Mouse (Mus musculus): ENCODE results near the gene Hjurp. TPM values are rescaled to one million over a fixed set of nuclear protein-coding genes. Genes with fewer than 3 reads are reported as not detected.
A peak's percentile ranks its signal among the peaks of the same experiment; 100 is the strongest.

Hjurp gene
- polyA plus RNA-seq, 1 experiment = 12.8 TPM

DNA sequence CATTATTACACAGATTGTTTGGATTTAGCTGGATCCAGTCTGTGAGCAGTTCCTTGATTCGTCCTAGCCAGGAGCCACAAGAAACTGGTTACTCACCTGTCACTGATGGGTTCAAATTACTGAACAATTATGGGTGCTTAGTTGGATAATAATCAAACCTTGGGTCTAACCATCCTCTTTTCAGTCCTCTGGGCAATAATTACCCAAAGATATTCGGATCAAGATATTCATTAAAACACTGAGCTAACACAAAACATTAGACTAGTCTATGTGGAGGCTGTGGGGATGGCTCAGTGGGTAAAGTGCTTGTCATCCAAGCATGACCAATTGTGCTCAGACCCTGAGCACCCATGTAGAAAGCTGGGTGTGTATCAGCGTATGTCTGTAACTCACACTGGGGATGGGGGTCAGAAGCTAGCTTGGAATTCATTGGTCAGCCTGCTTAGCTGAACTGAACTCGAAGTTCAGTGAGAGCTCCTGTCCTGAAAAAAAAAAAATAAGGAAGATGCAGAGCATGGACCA lies 41.5 kb downstream of the Hjurp start:
- no peaks in the 10 kb centered on the region for H3K27me3 ChIP-seq (replicated peaks; ENCODE audit: control insufficient read depth, insufficient read depth, low read length)
- TF ChIP-seq POLR2A (IDR thresholded peaks at IDR 0.05; ENCODE audit: low read depth, low read length) (no peak), CTCF (conservative IDR thresholded peaks at IDR 0.05; ENCODE audit: insufficient read depth, insufficient read length, low read depth, low read length) (no peak)
- no peaks in the 10 kb centered on the region for H3K36me3 ChIP-seq (ENCODE audit: control insufficient read depth, insufficient read depth, low read length)
- no peak overlapping the region for H3K4me3 ChIP-seq (ENCODE audit: insufficient read depth, low read depth, low read length)
- WGBS = 37% methylated on average over 4 of the region's 4 CpGs
- no peaks in the 10 kb centered on the region for H3K4me1 ChIP-seq (ENCODE audit: control insufficient read depth, insufficient read depth, low read length)
- DNase-seq = peak; percentile 89
- no peak overlapping the region for H3K27ac ChIP-seq (ENCODE audit: insufficient read depth, low read depth, low read length)

DNA sequence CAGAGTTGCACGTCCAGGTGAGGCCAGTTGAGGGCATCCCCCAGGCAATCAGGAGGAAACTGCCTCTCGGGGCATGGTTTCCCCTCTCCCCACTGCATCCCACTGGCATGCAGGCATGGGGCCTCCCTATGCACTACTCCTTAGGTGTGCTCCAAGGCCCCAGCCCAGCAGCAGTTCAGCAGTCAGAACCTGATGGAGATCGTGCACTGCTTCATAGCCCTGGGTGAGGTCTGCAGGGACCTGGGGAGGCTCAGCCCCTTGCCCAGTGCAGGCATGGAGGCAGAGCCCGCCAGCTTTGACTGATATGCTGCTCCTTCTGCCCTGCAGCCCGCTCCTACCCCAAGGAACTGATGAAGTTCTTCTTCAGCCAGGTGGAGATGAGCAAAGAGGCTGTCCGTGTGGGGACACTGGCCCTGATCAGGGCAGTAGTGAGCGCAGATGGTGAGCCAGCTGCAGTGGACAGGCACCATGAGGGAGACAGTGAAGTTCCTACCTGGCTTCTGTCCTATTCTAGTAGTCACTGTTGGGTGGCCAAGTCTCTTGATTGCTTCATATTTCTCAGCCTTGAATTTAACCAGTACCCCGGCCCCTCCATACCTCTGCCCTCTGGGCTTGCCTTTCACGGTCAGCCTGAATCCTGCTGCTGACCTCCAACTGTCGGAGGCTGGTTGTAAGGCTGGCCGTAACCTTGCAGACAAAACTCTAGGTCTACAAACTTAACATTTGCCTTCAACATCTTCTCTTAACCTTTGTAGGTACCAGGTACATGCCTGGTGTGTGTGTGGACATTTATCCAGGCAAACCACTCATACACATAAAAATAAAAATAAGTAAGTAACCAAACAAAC lies 42.2 kb downstream of the Hjurp start:
- no peaks in the 10 kb centered on the region for H3K36me3 ChIP-seq (ENCODE audit: control insufficient read depth, insufficient read depth, low read length)
- no peaks in the 10 kb centered on the region for H3K27me3 ChIP-seq (replicated peaks; ENCODE audit: control insufficient read depth, insufficient read depth, low read length)
- H3K4me1 ChIP-seq (ENCODE audit: control insufficient read depth, insufficient read depth, low read length) = no peaks in the 10 kb centered on the region
- H3K4me3 ChIP-seq (ENCODE audit: insufficient read depth, low read depth, low read length) = no peak overlapping the region
- WGBS = 60% methylated on average over 11 of the region's 11 CpGs
- no peak overlapping the region for H3K27ac ChIP-seq (ENCODE audit: insufficient read depth, low read depth, low read length)
- TF ChIP-seq CTCF (conservative IDR thresholded peaks at IDR 0.05; ENCODE audit: insufficient read depth, insufficient read length, low read depth, low read length) = no peak
- TF ChIP-seq POLR2A (IDR thresholded peaks at IDR 0.05; ENCODE audit: low read depth, low read length) = no peak
- no peak for DNase-seq

DNA sequence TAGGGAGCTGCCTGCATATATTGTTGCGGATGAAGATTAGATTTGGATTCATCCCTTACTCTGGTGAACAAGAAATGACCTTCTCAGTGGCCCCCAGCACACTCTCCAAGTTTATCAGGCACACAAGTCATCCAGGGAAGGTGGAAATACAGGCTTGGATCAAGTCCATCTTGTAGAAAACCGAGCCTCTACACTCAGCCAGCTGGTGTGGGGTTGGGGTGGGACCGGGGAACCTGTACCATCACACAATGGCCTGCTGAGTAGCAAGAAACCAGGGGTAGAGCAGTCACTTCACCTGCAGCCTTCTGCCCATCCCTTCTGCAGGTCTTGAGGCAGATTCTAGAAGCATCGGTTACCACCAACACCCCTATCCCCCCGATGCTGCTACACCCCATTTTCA lies 42.8 kb downstream of the Hjurp start:
- TF ChIP-seq CTCF (conservative IDR thresholded peaks at IDR 0.05; ENCODE audit: insufficient read depth, insufficient read length, low read depth, low read length) (no peak), POLR2A (IDR thresholded peaks at IDR 0.05; ENCODE audit: low read depth, low read length) (no peak)
- WGBS = 43% methylated on average over 5 of the region's 5 CpGs
- Histone ChIP-seq H3K4me3 (ENCODE audit: insufficient read depth, low read depth, low read length) (no peak overlapping the region), H3K4me1 (ENCODE audit: control insufficient read depth, insufficient read depth, low read length) (no peaks in the 10 kb centered on the region), H3K27me3 (replicated peaks; ENCODE audit: control insufficient read depth, insufficient read depth, low read length) (no peaks in the 10 kb centered on the region), H3K36me3 (ENCODE audit: control insufficient read depth, insufficient read depth, low read length) (no peaks in the 10 kb centered on the region), H3K27ac (ENCODE audit: insufficient read depth, low read depth, low read length) (no peak overlapping the region)
- DNase-seq = no peak

DNA sequence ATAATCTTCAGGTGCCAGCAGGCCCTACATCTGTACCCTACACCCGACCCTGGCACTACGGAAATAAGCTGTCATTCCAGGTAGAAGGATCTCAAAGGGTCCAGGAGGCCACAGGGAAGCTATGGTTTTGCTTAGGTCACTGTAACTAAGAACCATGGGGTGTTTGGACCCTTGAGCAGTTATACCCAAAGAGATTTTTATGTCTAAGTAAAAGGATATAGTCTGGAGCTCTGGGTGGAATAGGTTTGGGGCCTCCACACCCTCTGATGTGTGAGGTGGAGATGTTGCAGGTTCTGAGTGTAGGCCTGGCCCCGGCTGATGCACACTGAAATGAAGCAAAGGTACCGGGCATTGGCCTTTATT lies 43.2 kb downstream of the Hjurp start:
- DNase-seq = no peak
- Histone ChIP-seq H3K36me3 (ENCODE audit: control insufficient read depth, insufficient read depth, low read length) (no peaks in the 10 kb centered on the region), H3K27ac (ENCODE audit: insufficient read depth, low read depth, low read length) (no peak overlapping the region), H3K4me1 (ENCODE audit: control insufficient read depth, insufficient read depth, low read length) (no peaks in the 10 kb centered on the region), H3K27me3 (replicated peaks; ENCODE audit: control insufficient read depth, insufficient read depth, low read length) (no peaks in the 10 kb centered on the region), H3K4me3 (ENCODE audit: insufficient read depth, low read depth, low read length) (no peak overlapping the region)
- TF ChIP-seq POLR2A (IDR thresholded peaks at IDR 0.05; ENCODE audit: low read depth, low read length) = no peak
- no peak for TF ChIP-seq CTCF (conservative IDR thresholded peaks at IDR 0.05; ENCODE audit: insufficient read depth, insufficient read length, low read depth, low read length)
- 62% methylated on average over 4 of the region's 4 CpGs for whole genome bisulfite sequencing

DNA sequence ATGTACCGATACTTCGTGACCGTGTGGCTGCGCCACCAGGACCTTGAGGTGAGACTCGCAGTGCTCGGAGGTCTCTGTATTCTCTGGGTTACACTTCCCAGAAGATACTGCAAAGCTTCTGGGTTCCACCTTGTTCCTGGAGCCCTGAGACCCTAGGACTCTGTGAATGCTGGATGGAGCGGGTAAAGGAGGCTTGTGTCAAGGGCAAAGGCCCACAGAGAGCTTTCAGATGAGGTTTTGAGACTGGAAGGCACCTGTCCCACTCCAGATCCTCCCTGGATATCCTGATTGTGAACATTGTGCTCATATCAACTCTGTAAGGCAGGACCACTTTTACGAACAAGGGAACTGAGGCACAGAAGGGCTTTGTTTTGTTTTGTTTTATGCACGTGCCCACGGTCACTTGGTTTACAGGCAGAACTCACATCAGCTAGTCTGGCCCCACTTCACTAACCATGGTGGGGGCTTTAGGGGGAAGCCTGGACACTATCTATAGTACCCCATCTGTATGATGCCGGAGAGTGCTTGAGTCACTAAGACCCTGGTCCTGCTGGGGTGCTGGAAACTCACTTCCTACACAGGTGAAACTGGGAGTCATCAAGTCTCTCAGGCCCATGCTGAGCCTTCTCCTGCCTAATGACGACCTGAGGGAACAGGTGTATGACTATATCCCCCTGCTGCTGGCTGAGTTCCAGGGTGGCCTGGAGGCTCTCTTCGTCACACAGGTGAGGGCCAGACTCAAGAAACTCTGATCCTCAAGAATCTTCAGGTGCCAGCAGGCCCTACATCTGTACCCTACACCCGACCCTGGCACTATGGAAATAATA lies 43.8 kb downstream of the Hjurp start:
- WGBS = 68% methylated on average over 14 of the region's 14 CpGs

DNA sequence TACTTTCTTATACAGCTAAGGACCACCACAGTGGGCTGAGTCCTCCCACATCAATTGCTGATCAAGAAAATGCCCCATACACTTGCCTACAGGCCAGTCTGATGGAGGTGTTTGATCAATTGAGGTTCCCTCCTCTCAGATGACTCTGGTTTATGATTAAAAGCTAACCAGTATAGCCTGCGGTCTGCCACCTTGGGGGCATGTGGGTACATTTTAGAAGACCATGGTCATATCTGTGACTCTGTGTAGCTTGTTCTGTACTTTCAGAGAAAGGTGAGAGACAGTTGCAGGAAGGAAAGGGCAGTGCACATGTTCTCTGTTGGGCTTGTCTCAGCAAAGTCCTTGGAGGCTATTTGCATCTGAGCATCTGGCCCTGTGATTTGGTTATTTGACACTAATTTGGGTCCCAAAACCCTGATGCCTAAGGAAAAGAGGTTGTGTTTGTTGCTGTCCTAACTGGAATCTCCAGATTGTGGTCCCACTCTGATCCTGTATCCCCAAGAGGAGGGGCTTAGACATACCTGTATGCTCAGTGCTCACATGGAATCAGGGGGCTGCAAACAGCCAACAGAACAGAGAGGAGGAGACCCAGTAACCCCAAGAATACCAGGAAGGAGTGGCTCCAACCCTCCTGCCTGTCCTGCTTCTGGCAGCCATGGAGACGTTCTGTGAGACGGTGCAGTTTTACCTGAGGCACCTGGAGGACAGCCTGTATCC lies 44.6 kb downstream of the Hjurp start:
- 53% methylated on average over 3 of the region's 3 CpGs for WGBS
- Histone ChIP-seq H3K27ac (ENCODE audit: insufficient read depth, low read depth, low read length) (no peak overlapping the region), H3K27me3 (replicated peaks; ENCODE audit: control insufficient read depth, insufficient read depth, low read length) (no peaks in the 10 kb centered on the region), H3K36me3 (ENCODE audit: control insufficient read depth, insufficient read depth, low read length) (no peaks in the 10 kb centered on the region), H3K4me1 (ENCODE audit: control insufficient read depth, insufficient read depth, low read length) (no peaks in the 10 kb centered on the region), H3K4me3 (ENCODE audit: insufficient read depth, low read depth, low read length) (no peak overlapping the region)
- no peak for DNase-seq
- TF ChIP-seq CTCF (conservative IDR thresholded peaks at IDR 0.05; ENCODE audit: insufficient read depth, insufficient read length, low read depth, low read length) (no peak), POLR2A (IDR thresholded peaks at IDR 0.05; ENCODE audit: low read depth, low read length) (no peak)

More for the DNA sequence above, 43.8 kb downstream of the Hjurp start:
- Histone ChIP-seq H3K4me1 (ENCODE audit: control insufficient read depth, insufficient read depth, low read length) (no peaks in the 10 kb centered on the region), H3K36me3 (ENCODE audit: control insufficient read depth, insufficient read depth, low read length) (no peaks in the 10 kb centered on the region), H3K27ac (ENCODE audit: insufficient read depth, low read depth, low read length) (no peak overlapping the region), H3K27me3 (replicated peaks; ENCODE audit: control insufficient read depth, insufficient read depth, low read length) (no peaks in the 10 kb centered on the region), H3K4me3 (ENCODE audit: insufficient read depth, low read depth, low read length) (no peak overlapping the region)
- TF ChIP-seq CTCF (conservative IDR thresholded peaks at IDR 0.05; ENCODE audit: insufficient read depth, insufficient read length, low read depth, low read length) (no peak), POLR2A (IDR thresholded peaks at IDR 0.05; ENCODE audit: low read depth, low read length) (no peak)
- no peak for DNase-seq

Measured in kidney, adult 2 months (tissue).